In the genomic region with DNA sequence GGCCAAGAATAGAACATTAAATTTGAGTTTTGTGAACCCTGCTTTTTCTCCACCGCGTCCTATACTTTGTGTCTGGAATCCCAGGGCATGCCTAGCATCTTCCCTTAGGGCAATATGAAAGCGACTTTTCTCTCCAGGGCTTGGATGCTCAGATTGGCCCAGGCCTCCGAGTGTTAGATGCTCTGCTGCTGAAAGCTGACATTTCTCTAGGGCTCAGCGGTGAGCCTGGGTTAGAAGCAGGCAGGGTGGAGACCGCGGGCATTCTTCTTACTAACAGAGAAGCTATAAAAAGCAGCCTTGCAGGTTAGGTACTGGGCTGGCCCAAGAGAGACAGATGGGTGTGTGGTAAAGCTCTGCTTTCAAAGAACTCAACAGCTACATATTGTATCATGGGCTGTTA, we compare ENCODE assay signal across 26 mouse cellular contexts.
"Had no signal": no experiment of that assay in that cellular context is flagged by ENCODE, and none has a peak within 500 bp of the region (broad histone marks: within the 10 kb centered on the region; RNA-seq: fewer than 3 reads in every experiment).

No protein-coding gene starts in this region.

- H3K9me3 ChIP-seq: embryonic facial prominence, embryonic 12.5 days; embryonic facial prominence, embryonic 15.5 days; forebrain, embryonic 10.5 days; forebrain, embryonic 13.5 days; forebrain, embryonic 15.5 days had no signal

- H3K27me3 ChIP-seq: embryonic facial prominence, embryonic 12.5 days; embryonic facial prominence, embryonic 13.5 days; embryonic facial prominence, embryonic 15.5 days; forebrain, embryonic 12.5 days; forebrain, embryonic 13.5 days; forebrain, embryonic 15.5 days had no signal

- H3K36me3 ChIP-seq: embryonic facial prominence, embryonic 10.5 days; embryonic facial prominence, embryonic 12.5 days; embryonic facial prominence, embryonic 13.5 days; embryonic facial prominence, embryonic 15.5 days; forebrain, embryonic 10.5 days; forebrain, embryonic 12.5 days; forebrain, embryonic 15.5 days had no signal

- H3K4me3 ChIP-seq: embryonic facial prominence, embryonic 10.5 days; embryonic facial prominence, embryonic 12.5 days; embryonic facial prominence, embryonic 13.5 days; embryonic facial prominence, embryonic 15.5 days; erythroblast, embryonic 14.5 days; forebrain, embryonic 10.5 days; forebrain, embryonic 12.5 days; forebrain, embryonic 13.5 days; forebrain, embryonic 15.5 days; gastrocnemius, adult 2 months; heart, adult 2 months had no signal

- H3K4me1 ChIP-seq: embryonic facial prominence, embryonic 12.5 days had no signal

- DNase-seq: cerebellum, adult 2 months; cerebellum, adult 8-10 months; cerebellum, adult 9-10 months; cerebellum, adult 9-11 months; cerebellum, postnatal 10 days; cerebellum, postnatal 14 days; cerebellum, postnatal 25 days; cerebellum, postnatal 36 days; embryo, embryonic 11 days; forebrain, postnatal 0 days; gastrocnemius, adult 2 months; gastrocnemius, postnatal 10 days; gastrocnemius, postnatal 14 days; gastrocnemius, postnatal 25 days; gastrocnemius, postnatal 36 days; heart, adult 18-20 months; heart, adult 2 months had no signal

- H3K27ac ChIP-seq: embryonic facial prominence, embryonic 10.5 days; embryonic facial prominence, embryonic 12.5 days; embryonic facial prominence, embryonic 13.5 days; embryonic facial prominence, embryonic 15.5 days; forebrain, embryonic 10.5 days; forebrain, embryonic 12.5 days; forebrain, embryonic 13.5 days; forebrain, embryonic 15.5 days; gastrocnemius, adult 2 months; heart, adult 2 months had no signal
